Mouse (Mus musculus): Measurements from ENCODE around the gene Mrps14.

DNA sequence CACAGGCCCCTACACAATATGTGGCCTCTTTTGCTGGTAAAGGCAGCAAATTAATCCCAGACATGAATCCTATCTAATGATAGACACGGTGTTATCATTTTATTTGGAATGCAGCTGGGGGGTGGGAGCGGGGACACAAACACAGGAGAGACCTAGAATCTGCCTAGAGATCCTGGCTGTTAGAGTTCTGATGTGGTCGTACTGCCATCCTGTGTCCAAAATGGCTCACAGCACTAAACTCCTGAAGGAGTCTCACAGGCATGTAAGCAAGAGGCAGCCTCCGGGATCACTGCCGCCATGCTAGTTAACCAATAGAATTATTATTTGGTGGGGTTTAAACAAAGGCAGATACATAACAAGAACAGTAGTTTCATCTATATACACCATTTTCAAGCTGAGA is 10.5 kb upstream of the Mrps14 start:
- TF ChIP-seq POLR2AphosphoS5 (IDR thresholded peaks at IDR 0.05; ENCODE audit: insufficient replicate concordance, low read depth, low read length) = no peak
- TF ChIP-seq CTCF (IDR thresholded peaks at IDR 0.05; ENCODE audit: low read depth, low read length) = no peak
- TF ChIP-seq TAL1 (conservative IDR thresholded peaks at IDR 0.05; ENCODE audit: low read depth, low read length) = no peak
- no peak for TF ChIP-seq GATA1 (IDR thresholded peaks at IDR 0.05; ENCODE audit: borderline replicate concordance, low read length)
- TF ChIP-seq GATA2 (IDR thresholded peaks at IDR 0.05; ENCODE audit: borderline replicate concordance, low read depth, low read length) = no peak

Measured in G1E (cell line).